Mouse (Mus musculus) ES-Bruce4 (cell line): ENCODE results near the gene Tanc1.

Source experiments
- CTCF ChIP-seq: IDR thresholded peaks from one replicate; pipeline ENCODE4 v1.8.1; 2011; ENCODE audit warnings: low read depth, low read length
- POLR2A ChIP-seq: IDR thresholded peaks from one replicate; pipeline ENCODE4 v1.8.1; 2011; ENCODE audit warnings: low read length; ENCODE audit not compliant: insufficient read depth

DNA sequence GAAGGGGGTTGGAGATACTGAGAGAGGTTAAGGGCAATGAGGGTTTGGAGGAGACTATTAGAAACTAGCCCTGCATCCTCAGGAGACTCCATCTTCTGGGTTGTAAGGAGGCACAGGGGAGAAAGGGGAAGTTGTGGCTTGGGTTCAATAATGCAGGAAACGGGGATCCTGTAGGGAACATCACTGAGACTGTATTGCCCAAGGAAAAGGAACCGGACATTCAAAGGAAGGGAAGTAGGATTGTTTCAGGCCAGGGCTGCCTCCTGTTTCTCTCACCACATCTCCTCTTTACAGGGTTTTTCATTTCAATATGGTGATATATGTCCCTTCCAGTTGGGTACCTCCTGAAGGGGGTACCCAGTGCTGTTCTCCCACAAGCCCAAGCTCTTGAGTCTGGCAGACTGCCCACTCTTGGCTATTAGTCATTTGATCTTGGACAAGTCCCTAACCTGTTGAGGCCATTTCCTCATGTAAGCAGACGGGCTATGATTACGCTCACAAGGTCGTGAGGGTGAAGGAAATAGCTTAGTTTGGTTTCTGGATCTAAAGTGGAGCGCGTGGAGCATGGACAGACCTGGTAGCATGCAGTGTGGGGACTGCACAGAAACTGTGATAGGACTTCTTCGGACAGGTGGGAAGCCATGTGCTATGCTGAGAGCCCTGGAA is 191.0 kb downstream of the Tanc1 start:
- TF ChIP-seq POLR2A = no peak
- TF ChIP-seq CTCF = no peak
